Mouse (Mus musculus) urinary bladder, postnatal 10 days (tissue): ENCODE data around the gene Haghl.
A peak's percentile ranks its signal among the peaks of the same experiment; 100 is the strongest.

Experiments
- DNase-seq: peaks from one replicate; pipeline ENCODE4 v3.0.0; 2022; ENCODE audit warnings: low spot score

Gene Haghl

GRCm38 (mm10) chr17:25785281-25785745, at the start of gene Haghl:
TSS of gene Haghl (minus strand) at chr17:25785673.
- peak; percentile 80 for DNase-seq

- DNase-seq, result no peak
These were observed 49.2 kb upstream of the Haghl start for GRCm38 (mm10) chr17:25834595-25835222.

- no peak for DNase-seq
These were observed 48.6 kb upstream of the Haghl start for GRCm38 (mm10) chr17:25833961-25834594.

GRCm38 (mm10) chr17:25833291-25833663, 47.8 kb upstream of the Haghl start, which contains the start of gene Stub1:
TSS of gene Stub1 (minus strand) at chr17:25833404.
- DNase-seq, result peak; percentile 64

- peak; percentile 97 for DNase-seq
These were observed 47.2 kb upstream of the Haghl start for GRCm38 (mm10) chr17:25832436-25833290.

- DNase-seq, result no peak
These were observed 46.2 kb upstream of the Haghl start for GRCm38 (mm10) chr17:25831451-25832281.

- no peak for DNase-seq
These were observed 45.4 kb upstream of the Haghl start for GRCm38 (mm10) chr17:25830806-25831431.

- no peak for DNase-seq
These were observed 44.8 kb upstream of the Haghl start for GRCm38 (mm10) chr17:25830200-25830753.

- no peak for DNase-seq
These were observed 44.1 kb upstream of the Haghl start for GRCm38 (mm10) chr17:25829558-25830017.

GRCm38 (mm10) chr17:25828712-25829557, 43.5 kb upstream of the Haghl start, which contains the start of gene Jmjd8:
TSS of gene Jmjd8 (plus strand) at chr17:25828867.
- no peak for DNase-seq

- DNase-seq, result no peak
These were observed 42.7 kb upstream of the Haghl start for GRCm38 (mm10) chr17:25828223-25828594.

- DNase-seq, result no peak
These were observed 42.2 kb upstream of the Haghl start for GRCm38 (mm10) chr17:25827546-25828222.

GRCm38 (mm10) chr17:25827011-25827410, 41.5 kb upstream of the Haghl start:
- no peak for DNase-seq

- DNase-seq, result no peak
These were observed 40.6 kb upstream of the Haghl start for GRCm38 (mm10) chr17:25825984-25826570.

GRCm38 (mm10) chr17:25825311-25825710, 39.8 kb upstream of the Haghl start:
- no peak for DNase-seq

GRCm38 (mm10) chr17:25824362-25825142, 39.1 kb upstream of the Haghl start:
- no peak for DNase-seq

- no peak for DNase-seq
These were observed 38.0 kb upstream of the Haghl start, which contains the start of gene Wdr24 for GRCm38 (mm10) chr17:25823452-25823851. TSS of gene Wdr24 (plus strand) at chr17:25823627.
